Mouse (Mus musculus): ENCODE data around the gene Gm47985.

GRCm38 (mm10) chr1:151180167-151180566, 2.2 kb upstream of the Gm47985 start:
- TF ChIP-seq CTCF (IDR thresholded peaks at IDR 0.05; ENCODE audit: extremely low read depth, insufficient read depth, insufficient read length, insufficient replicate concordance) (no peak), POLR2A (IDR thresholded peaks at IDR 0.05; ENCODE audit: low read depth, low read length) (no peak)

Data from spleen, adult 2 months (tissue).